8 mouse cellular contexts compared by ENCODE assay signal in genomic region chr10:10557570-10558336, GRCm38 (mm10). TPM values are rescaled to one million over a fixed set of nuclear protein-coding genes. Genes with fewer than 3 reads are reported as not detected.
DNase-seq lines count a peak whose midpoint lies in the region; ATAC-seq and TF ChIP-seq lines count a peak whose summit lies in the region.

Gene Rab32 (minus strand): TSS chr10:10558265.

- no peaks in the 10 kb centered on the region for H3K27me3 ChIP-seq in hindbrain, postnatal 0 days (ENCODE audit: insufficient read depth, low read length)

- TF ChIP-seq CTCF in cortical plate, adult 2 months (IDR thresholded peaks at IDR 0.05; ENCODE audit: extremely low read depth, insufficient read depth, low read length) = peak; percentile 71
- TF ChIP-seq CTCF in hindbrain, postnatal 0 days (IDR thresholded peaks at IDR 0.05; ENCODE audit: low read depth) = peak; percentile 98

- peak; percentile 81 to 84 for DNase-seq in gastrocnemius, adult 8-10 months (ENCODE audit: low spot score in 2 of 2)
- peak; percentile 88 for DNase-seq in hindbrain, postnatal 0 days (ENCODE audit: low spot score)
- peak; percentile 88 to 93 for DNase-seq in left cerebral cortex, adult 18-20 months (ENCODE audit: low spot score in 2 of 2)
- peak; percentile 92 to 94 for DNase-seq in lung, postnatal 4 days
- peak; percentile 90 for DNase-seq in retina, postnatal 1 day
- peak; percentile 91 to 94 for DNase-seq in urinary bladder, adult 18-20 months (ENCODE audit: low spot score in 2 of 2)

- peak within 1 kb of the TSS; percentile 99 for H3K4me2 ChIP-seq in hindbrain, postnatal 0 days (ENCODE audit: low read depth, low read length)

- H3K4me1 ChIP-seq in cortical plate, adult 2 months (ENCODE audit: control insufficient read depth, insufficient read depth, low read length) = no peaks in the 10 kb centered on the region
- H3K4me1 ChIP-seq in hindbrain, postnatal 0 days (ENCODE audit: insufficient read depth, low read length) = no peaks in the 10 kb centered on the region

- ATAC-seq in activated CD4-positive, CD25-positive, alpha-beta regulatory T cell, adult 4 months = peak; percentile 94
- peak; percentile 99 for ATAC-seq in hindbrain, postnatal 0 days

- peak within 1 kb of the TSS; percentile 61 for H3K4me3 ChIP-seq in cortical plate, adult 2 months (ENCODE audit: insufficient read depth, low read length)
- H3K4me3 ChIP-seq in hindbrain, postnatal 0 days (ENCODE audit: low read length) = peak within 1 kb of the TSS; percentile 70

- under 1% methylated on average over 51 of the region's 51 CpGs for WGBS in hindbrain, postnatal 0 days

- no peak within 1 kb of the TSS for H3K27ac ChIP-seq in cortical plate, adult 2 months (ENCODE audit: insufficient read depth, low read length)
- no peak within 1 kb of the TSS for H3K27ac ChIP-seq in hindbrain, postnatal 0 days

- peak within 1 kb of the TSS; percentile 52 for H3K9ac ChIP-seq in hindbrain, postnatal 0 days (replicated peaks; ENCODE audit: low read length)

- no peaks in the 10 kb centered on the region for H3K36me3 ChIP-seq in hindbrain, postnatal 0 days (ENCODE audit: insufficient read depth, low read length)

- TF ChIP-seq POLR2A in cortical plate, adult 2 months (IDR thresholded peaks at IDR 0.05; ENCODE audit: extremely low read depth, insufficient read depth, low read length) = no peak

- no peaks in the 10 kb centered on the region for H3K9me3 ChIP-seq in hindbrain, postnatal 0 days (ENCODE audit: low read length)

RNA-seq across cellular contexts. Expression of gene Rab32, which starts in this region (rescaled TPM):
- 1 to 10 TPM; 6.7 to 7.0 TPM for polyA plus RNA-seq in activated CD4-positive, CD25-positive, alpha-beta regulatory T cell, adult 4 months (2017; shearing (Covaris generic))
- 1.7 and 1.9 TPM in 2 replicates for polyA plus RNA-seq in cortical plate, adult 2 months (2012; rRNA removed)
- 1 to 10 TPM in 1 of 4 experiments, under 1 TPM in 3; 0.54 to 1.4 (median 0.75) TPM for total RNA-seq in gastrocnemius, adult 8-10 months (2022)
- total RNA-seq in hindbrain, postnatal 0 days (2014; rRNA removed) = 2.2 and 3.3 TPM in 2 replicates
- polyA plus RNA-seq in hindbrain, postnatal 0 days (2015; fragmentation: Nextera tagmentation; extraction: Ambion mirVana) = 5.1 and 5.3 TPM in 2 replicates
- total RNA-seq in left cerebral cortex, adult 18-20 months (2021) = 1 to 10 TPM; 2.1 to 2.2 TPM
